Mouse (Mus musculus): Measurements from ENCODE around the gene Lyst.

- TF ChIP-seq CTCF (IDR thresholded peaks at IDR 0.05; ENCODE audit: low read depth): no peak
- no peak for TF ChIP-seq EP300 (IDR thresholded peaks at IDR 0.05; ENCODE audit: low read depth)
Measured at GRCm38 (mm10) chr13:13596424-13597044, 6.3 kb downstream of the Lyst start.

All from heart, postnatal 0 days (tissue).